Mouse (Mus musculus) neutrophil, adult 59 days (primary cell): ENCODE measurements around the gene Ces1f. TPM values are rescaled to one million over a fixed set of nuclear protein-coding genes. Genes with fewer than 3 reads are reported as not detected.

Source experiments
- total RNA-seq, 2 experiments: library from RNA; stranded (reverse); gene quantifications; 1 replicate in 1 of 2; 2 replicates in 1 of 2; pipeline ENCODE4 v1.2.4; 2023

Ces1f gene
- not detected for total RNA-seq

GRCm38 (mm10) chr8:93279556-93279955 is at the start of gene Ces1f:
Ces1f (minus strand) TSS chr8:93279747.

GRCm38 (mm10) chr8:93229446-93229845 is 50.1 kb downstream of the Ces1f start, which contains the start of gene Ces1e:
Ces1e (minus strand) TSS chr8:93229619.

Other genes starting within 250 kb of the Ces1f start
- gene Ces1a, start 231.6 kb downstream of the Ces1f start, total RNA-seq: not detected
- gene Ces1b, start 199.7 kb downstream of the Ces1f start, total RNA-seq: not detected
- gene Ces1c, start 148.5 kb downstream of the Ces1f start, total RNA-seq: not detected
- gene Ces1d, start 81.9 kb downstream of the Ces1f start, total RNA-seq: 10 to 100 TPM; 11.6 to 16.9 TPM
- not detected for gene Ces1e, start 50.1 kb downstream of the Ces1f start, total RNA-seq
- not detected for gene Ces1g, start 57.6 kb upstream of the Ces1f start, total RNA-seq
- gene Ces1h, start 100.0 kb upstream of the Ces1f start, total RNA-seq: not detected